Mouse (Mus musculus) olfactory bulb, adult 2 months (tissue): ENCODE results near the gene Napepld.

Experiments
- CTCF ChIP-seq: fragments of 200-500 bp; IDR thresholded peaks from 2 replicates; pipeline ENCODE4 v1.5.1; 2012; ENCODE audit warnings: low read depth, mild to moderate bottlenecking, low read length, moderate library complexity; ENCODE audit not compliant: insufficient read depth
- POLR2A ChIP-seq: fragments of 200-500 bp; IDR thresholded peaks from 2 replicates; pipeline ENCODE4 v1.6.1; 2012; ENCODE audit warnings: mild to moderate bottlenecking, low read depth, low read length, moderate library complexity; ENCODE audit not compliant: insufficient read depth

- no peak for TF ChIP-seq POLR2A
- TF ChIP-seq CTCF = no peak
Observed at GRCm38 (mm10) chr5:21702873-21703475, 1.8 kb upstream of the Napepld start.
